14 mouse cellular contexts compared by ENCODE assay signal in the genomic region with DNA sequence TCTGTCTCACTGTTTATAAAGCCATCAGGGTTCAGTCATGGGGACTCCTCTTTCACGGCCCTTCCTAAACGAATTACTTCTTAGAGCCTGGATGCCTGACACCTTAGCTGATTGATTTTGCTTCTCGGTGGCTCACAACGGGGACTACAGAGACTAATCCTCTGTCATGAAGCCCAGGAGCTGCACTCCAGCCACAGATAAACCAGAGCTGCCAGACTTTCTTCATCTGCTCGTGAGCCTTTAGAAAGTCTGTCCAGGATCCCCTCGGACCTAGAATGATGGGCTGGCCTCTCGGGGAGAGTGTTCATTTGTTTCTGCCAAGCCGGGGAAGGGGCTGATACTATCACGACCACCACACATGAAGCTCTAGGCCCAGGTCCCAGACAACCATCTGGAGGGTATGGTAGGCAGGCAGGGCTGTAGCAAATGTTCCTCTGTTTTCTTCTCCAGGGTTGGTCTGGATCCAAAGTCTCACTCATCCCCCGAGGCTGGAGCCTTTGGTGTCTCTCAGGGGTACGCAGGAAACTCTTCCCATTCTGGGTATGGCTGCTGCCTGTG. TPM values are rescaled to one million over a fixed set of nuclear protein-coding genes. Genes with fewer than 3 reads are reported as not detected.
DNase-seq lines count a peak whose midpoint lies in the region; ATAC-seq lines count a peak whose summit lies in the region.
"Had no signal": no experiment of that assay in that cellular context is flagged by ENCODE, and none has a peak within 500 bp of the region (broad histone marks: within the 10 kb centered on the region; RNA-seq: fewer than 3 reads in every experiment).

No protein-coding gene starts in this region.

- peak overlapping the region; percentile 88 for H3K27ac ChIP-seq in hindbrain, embryonic 10.5 days
- H3K27ac ChIP-seq in hindbrain, embryonic 11.5 days (ENCODE audit: low read depth, low read length), result no peak overlapping the region
- H3K27ac ChIP-seq in forebrain, embryonic 15.5 days (replicated peaks), result peak overlapping the region; percentile 91
- peak overlapping the region; percentile 43; the same call in 1 of the 2 replicates for H3K27ac ChIP-seq in midbrain, embryonic 14.5 days (replicated peaks; ENCODE audit: low read depth, low read length)
- H3K27ac ChIP-seq: liver, embryonic 14.5 days had no signal

- DNase-seq in cerebellum, adult 9-11 months, result peak; percentile 38
- DNase-seq in cerebellum, adult 11-12 months, result no peak
- DNase-seq in hindbrain, embryonic 10.5 days (ENCODE audit: low spot score), result no peak
- DNase-seq in hindbrain, embryonic 11.5 days (ENCODE audit: low spot score), result no peak
- DNase-seq in midbrain, embryonic 14.5 days, result peak; percentile 49
- DNase-seq in gastrocnemius, postnatal 25 days, result no peak
- DNase-seq in gastrocnemius, adult 18-20 months (ENCODE audit: low spot score), result no peak
- DNase-seq: gastrocnemius, postnatal 10 days; kidney, postnatal 10 days; lung, postnatal 4 days had no signal

- H3K4me3 ChIP-seq in hindbrain, embryonic 10.5 days, result no peak overlapping the region
- no peak overlapping the region for H3K4me3 ChIP-seq in hindbrain, embryonic 11.5 days (ENCODE audit: low read depth, low read length)
- H3K4me3 ChIP-seq in forebrain, embryonic 15.5 days, result no peak overlapping the region
- no peak overlapping the region for H3K4me3 ChIP-seq in midbrain, embryonic 14.5 days (replicated peaks; ENCODE audit: low read depth, low read length)

- no peaks in the 10 kb centered on the region for H3K36me3 ChIP-seq in hindbrain, embryonic 10.5 days
- H3K36me3 ChIP-seq in hindbrain, embryonic 11.5 days (ENCODE audit: control insufficient read depth, insufficient read depth, low read length), result no peaks in the 10 kb centered on the region
- no peaks in the 10 kb centered on the region for H3K36me3 ChIP-seq in forebrain, embryonic 15.5 days
- H3K36me3 ChIP-seq in midbrain, embryonic 14.5 days (ENCODE audit: control insufficient read depth, insufficient read depth, low read length), result no peaks in the 10 kb centered on the region

- H3K9ac ChIP-seq in hindbrain, embryonic 11.5 days (ENCODE audit: low read depth, low read length), result no peak overlapping the region
- no peak overlapping the region for H3K9ac ChIP-seq in forebrain, embryonic 15.5 days (replicated peaks)
- no peak overlapping the region for H3K9ac ChIP-seq in midbrain, embryonic 14.5 days (replicated peaks; ENCODE audit: low read length)
- H3K9ac ChIP-seq: liver, embryonic 14.5 days had no signal

- peaks cover 68% of the 10 kb centered on the region for H3K4me1 ChIP-seq in hindbrain, embryonic 10.5 days (replicated peaks)
- H3K4me1 ChIP-seq in hindbrain, embryonic 11.5 days (replicated peaks; ENCODE audit: control insufficient read depth, insufficient read depth, low read length), result peaks cover 9% of the 10 kb centered on the region
- H3K4me1 ChIP-seq in forebrain, embryonic 15.5 days, result peaks cover 36% of the 10 kb centered on the region
- 0 out of 2 replicates have a peak, but pooled peaks cover 13% of the 10 kb centered on the region for H3K4me1 ChIP-seq in midbrain, embryonic 14.5 days (ENCODE audit: control insufficient read depth, insufficient read depth, low read length)

- H3K27me3 ChIP-seq in hindbrain, embryonic 10.5 days (ENCODE audit: insufficient read depth, poor library complexity, severe bottlenecking), result peaks cover 9% of the 10 kb centered on the region; the same call in 1 of the 2 replicates
- H3K27me3 ChIP-seq in hindbrain, embryonic 11.5 days (ENCODE audit: control insufficient read depth, insufficient read depth, low read length), result no peaks in the 10 kb centered on the region
- no peaks in the 10 kb centered on the region for H3K27me3 ChIP-seq in forebrain, embryonic 15.5 days
- no peaks in the 10 kb centered on the region for H3K27me3 ChIP-seq in midbrain, embryonic 14.5 days (ENCODE audit: control insufficient read depth, insufficient read depth, low read length)

- H3K4me2 ChIP-seq in hindbrain, embryonic 11.5 days (replicated peaks; ENCODE audit: low read depth, low read length), result no peak overlapping the region
- H3K4me2 ChIP-seq in forebrain, embryonic 15.5 days (replicated peaks), result no peak overlapping the region
- H3K4me2 ChIP-seq in midbrain, embryonic 14.5 days (ENCODE audit: low read length), result no peak overlapping the region

- no peak for ATAC-seq in hindbrain, embryonic 11.5 days (ENCODE audit: low FRiP score)
- ATAC-seq in forebrain, embryonic 15.5 days (replicated peaks), result peak; percentile 52
- no peak for ATAC-seq in midbrain, embryonic 14.5 days (ENCODE audit: low FRiP score, low TSS enrichment)
- ATAC-seq: activated CD4-positive, CD25-positive, alpha-beta regulatory T cell, adult 4 months had no signal

- no peaks in the 10 kb centered on the region for H3K9me3 ChIP-seq in hindbrain, embryonic 10.5 days
- no peaks in the 10 kb centered on the region for H3K9me3 ChIP-seq in hindbrain, embryonic 11.5 days (ENCODE audit: control insufficient read depth, low read length)
- no peaks in the 10 kb centered on the region for H3K9me3 ChIP-seq in forebrain, embryonic 15.5 days
- H3K9me3 ChIP-seq in midbrain, embryonic 14.5 days (ENCODE audit: control insufficient read depth, low read length), result no peaks in the 10 kb centered on the region
- H3K9me3 ChIP-seq: G1E had no signal

- 42% methylated on average over 11 of the region's 11 CpGs for WGBS in hindbrain, embryonic 10.5 days
- 28% methylated on average over 11 of the region's 11 CpGs for WGBS in hindbrain, embryonic 11.5 days
- WGBS in forebrain, embryonic 15.5 days, result 23% methylated on average over 11 of the region's 11 CpGs
- 15% methylated on average over 11 of the region's 11 CpGs for WGBS in midbrain, embryonic 14.5 days

RNA-seq across cellular contexts. Expression of gene Vps37b, which starts 13.5 kb away (rescaled TPM):
- 57.5 and 71.8 TPM in 2 replicates for polyA plus RNA-seq in hindbrain, embryonic 10.5 days (2016; fragmentation: Nextera tagmentation; extraction: Ambion mirVana)
- polyA plus RNA-seq in hindbrain, embryonic 11.5 days (2014; fragmentation: Nextera tagmentation; extraction: Ambion mirVana), result 38.3 and 48.8 TPM in 2 replicates
- polyA plus RNA-seq in forebrain, embryonic 15.5 days (2015; fragmentation: Nextera tagmentation; extraction: Ambion mirVana), result 106 and 109 TPM in 2 replicates
- 58.0 and 72.4 TPM in 2 replicates for polyA plus RNA-seq in midbrain, embryonic 14.5 days (2014; fragmentation: Nextera tagmentation; extraction: Ambion mirVana)
- 1 to 10 TPM; 4.2 to 6.3 TPM for total RNA-seq in gastrocnemius, postnatal 25 days (2021)
- total RNA-seq in gastrocnemius, adult 18-20 months (2021), result 1 to 10 TPM; 5.7 to 6.6 TPM

RNA-seq across cellular contexts. Expression of gene Abcb9, which starts 50.1 kb away (rescaled TPM):
- polyA plus RNA-seq in hindbrain, embryonic 10.5 days (2016; fragmentation: Nextera tagmentation; extraction: Ambion mirVana), result 1.3 and 1.9 TPM in 2 replicates
- 0.71 and 0.76 TPM in 2 replicates for polyA plus RNA-seq in hindbrain, embryonic 11.5 days (2014; fragmentation: Nextera tagmentation; extraction: Ambion mirVana)
- polyA plus RNA-seq in forebrain, embryonic 15.5 days (2015; fragmentation: Nextera tagmentation; extraction: Ambion mirVana), result 10.9 TPM in 2 replicates
- 10.9 and 11.6 TPM in 2 replicates for polyA plus RNA-seq in midbrain, embryonic 14.5 days (2014; fragmentation: Nextera tagmentation; extraction: Ambion mirVana)
- total RNA-seq in gastrocnemius, postnatal 25 days (2021), result 1 to 10 TPM; 7.9 to 9.5 TPM
- 1 to 10 TPM; 8.4 to 8.9 TPM for total RNA-seq in gastrocnemius, adult 18-20 months (2021)

Comparison
In these comparisons a context has a peak if more than half of its experiments do, and no peak if none do; other contexts are left out.
1. DNase-seq: peak in cerebellum, adult 9-11 months (single experiment) and midbrain, embryonic 14.5 days (single experiment); none in cerebellum, adult 11-12 months (single experiment), hindbrain, embryonic 10.5 days (single experiment), hindbrain, embryonic 11.5 days (single experiment), gastrocnemius, postnatal 25 days (single experiment) and gastrocnemius, adult 18-20 months (single experiment).